Mouse (Mus musculus): Measurements from ENCODE around the gene Ccdc154.

GRCm38 (mm10) chr17:25188150-25189031 lies 26.1 kb downstream of the Ccdc154 start, which contains the start of gene Unkl:
- TF ChIP-seq CTCF (IDR thresholded peaks at IDR 0.05; ENCODE audit: borderline replicate concordance, insufficient read depth, low read length), result no peak
- peak; percentile 77 for TF ChIP-seq POLR2A (IDR thresholded peaks at IDR 0.05; ENCODE audit: low read depth, low read length)
